In genomic region chr6:30179046-30179445, GRCm38 (mm10) we compare ENCODE assay signal across 18 mouse cellular contexts.
"Had no signal": no experiment of that assay in that cellular context is flagged by ENCODE, and none has a peak within 500 bp of the region (broad histone marks: within the 10 kb centered on the region; RNA-seq: fewer than 3 reads in every experiment).

No protein-coding gene starts in this region.

- H3K36me3 ChIP-seq: midbrain, embryonic 10.5 days; midbrain, embryonic 12.5 days; neural tube, embryonic 13.5 days; neural tube, embryonic 15.5 days had no signal

- H3K9me3 ChIP-seq: midbrain, embryonic 12.5 days; neural tube, embryonic 13.5 days; neural tube, embryonic 15.5 days had no signal

- H3K27ac ChIP-seq: liver, embryonic 14.5 days; macrophage; midbrain, embryonic 10.5 days; midbrain, embryonic 12.5 days; neural tube, embryonic 13.5 days; neural tube, embryonic 15.5 days had no signal

- ATAC-seq: midbrain, embryonic 16.5 days had no signal

- H3K4me3 ChIP-seq: midbrain, embryonic 10.5 days; myocyte; neural tube, embryonic 13.5 days; neural tube, embryonic 15.5 days had no signal

- H3K9ac ChIP-seq: liver, embryonic 14.5 days; lung, embryonic 14.5 days; midbrain, embryonic 12.5 days; neural tube, embryonic 13.5 days; neural tube, embryonic 15.5 days had no signal

- DNase-seq: lung, adult 18-20 months; lung, embryonic 14.5 days; lung, postnatal 10 days; right cerebral cortex, adult 18-20 months; right cerebral cortex, postnatal 25 days; right cerebral cortex, postnatal 4 days; spleen, adult 18-20 months; thymus, adult 18-20 months; thymus, postnatal 14 days; thymus, postnatal 36 days had no signal
